ENCODE assay signal across 13 mouse cellular contexts in genomic region chr7:102192356-102192755, GRCm38 (mm10). TPM values are rescaled to one million over a fixed set of nuclear protein-coding genes. Genes with fewer than 3 reads are reported as not detected.
DNase-seq lines count a peak whose midpoint lies in the region; ATAC-seq and TF ChIP-seq lines count a peak whose summit lies in the region.
"Had no signal": no experiment of that assay in that cellular context is flagged by ENCODE, and none has a peak within 500 bp of the region (broad histone marks: within the 10 kb centered on the region; RNA-seq: fewer than 3 reads in every experiment).

No protein-coding gene starts in this region.

- H3K4me2 ChIP-seq in hindbrain, postnatal 0 days (ENCODE audit: low read depth, low read length): no peak overlapping the region
- H3K4me2 ChIP-seq in midbrain, embryonic 14.5 days (ENCODE audit: low read length): no peak overlapping the region
- H3K4me2 ChIP-seq in midbrain, embryonic 11.5 days: no peak overlapping the region
- H3K4me2 ChIP-seq: heart, embryonic 12.5 days had no signal

- H3K4me1 ChIP-seq in hindbrain, postnatal 0 days (ENCODE audit: insufficient read depth, low read length): no peaks in the 10 kb centered on the region
- no peaks in the 10 kb centered on the region for H3K4me1 ChIP-seq in hindbrain, embryonic 10.5 days (replicated peaks)
- no peaks in the 10 kb centered on the region for H3K4me1 ChIP-seq in midbrain, embryonic 14.5 days (ENCODE audit: control insufficient read depth, insufficient read depth, low read length)
- H3K4me1 ChIP-seq in midbrain, embryonic 11.5 days (ENCODE audit: control insufficient read depth, insufficient read depth, low read length): no peaks in the 10 kb centered on the region
- H3K4me1 ChIP-seq: forebrain, embryonic 10.5 days; heart, embryonic 12.5 days had no signal

- H3K9ac ChIP-seq in hindbrain, postnatal 0 days (replicated peaks; ENCODE audit: low read length): no peak overlapping the region
- H3K9ac ChIP-seq in midbrain, embryonic 14.5 days (replicated peaks; ENCODE audit: low read length): no peak overlapping the region
- no peak overlapping the region for H3K9ac ChIP-seq in midbrain, embryonic 11.5 days (ENCODE audit: low read length)
- H3K9ac ChIP-seq: heart, embryonic 12.5 days had no signal

- no peaks in the 10 kb centered on the region for H3K9me3 ChIP-seq in hindbrain, postnatal 0 days (ENCODE audit: low read length)
- H3K9me3 ChIP-seq in hindbrain, embryonic 10.5 days: no peaks in the 10 kb centered on the region
- no peaks in the 10 kb centered on the region for H3K9me3 ChIP-seq in midbrain, embryonic 14.5 days (ENCODE audit: control insufficient read depth, low read length)
- no peaks in the 10 kb centered on the region for H3K9me3 ChIP-seq in midbrain, embryonic 11.5 days (ENCODE audit: control insufficient read depth, low read length)
- H3K9me3 ChIP-seq: forebrain, embryonic 10.5 days; heart, embryonic 12.5 days had no signal

- no peak for DNase-seq in hindbrain, postnatal 0 days (ENCODE audit: low spot score)
- DNase-seq in hindbrain, embryonic 10.5 days (ENCODE audit: low spot score): no peak
- peak; percentile 8 for DNase-seq in midbrain, embryonic 14.5 days
- no peak for DNase-seq in midbrain, embryonic 11.5 days (ENCODE audit: low spot score, missing footprints)
- DNase-seq in brain, adult 2 months (ENCODE audit: low read depth, low spot score): peak; percentile 20
- DNase-seq in splenic B cell, adult 2 months (ENCODE audit: low read depth, low spot score): peak; percentile 35
- no peak for DNase-seq in natural killer cell, adult 2 months (ENCODE audit: low spot score in 2 of 2)
- DNase-seq: cerebellum, adult 9-10 months; gastrocnemius, postnatal 10 days; kidney, postnatal 25 days had no signal

- peaks cover 21% of the 10 kb centered on the region; the same call in 1 of the 2 replicates for H3K36me3 ChIP-seq in hindbrain, postnatal 0 days (ENCODE audit: insufficient read depth, low read length)
- H3K36me3 ChIP-seq in hindbrain, embryonic 10.5 days: peaks cover 81% of the 10 kb centered on the region
- peaks cover 54% of the 10 kb centered on the region for H3K36me3 ChIP-seq in midbrain, embryonic 14.5 days (ENCODE audit: control insufficient read depth, insufficient read depth, low read length)
- peaks cover 2% of the 10 kb centered on the region for H3K36me3 ChIP-seq in midbrain, embryonic 11.5 days (ENCODE audit: control insufficient read depth, insufficient read depth, low read length)
- peaks cover 2% of the 10 kb centered on the region; the same call in 1 of the 2 replicates for H3K36me3 ChIP-seq in splenic B cell, adult 2 months (ENCODE audit: control insufficient read depth, insufficient read depth, low read length, poor library complexity, severe bottlenecking)

- WGBS in hindbrain, postnatal 0 days: 96% methylated on average over 1 of the region's 1 CpGs
- WGBS in hindbrain, embryonic 10.5 days: 91% methylated on average over 1 of the region's 1 CpGs
- WGBS in midbrain, embryonic 14.5 days: 93% methylated on average over 1 of the region's 1 CpGs
- 93% methylated on average over 1 of the region's 1 CpGs for WGBS in midbrain, embryonic 11.5 days

- no peak overlapping the region for H3K27ac ChIP-seq in hindbrain, postnatal 0 days
- H3K27ac ChIP-seq in hindbrain, embryonic 10.5 days: no peak overlapping the region
- no peak overlapping the region for H3K27ac ChIP-seq in midbrain, embryonic 14.5 days (replicated peaks; ENCODE audit: low read depth, low read length)
- H3K27ac ChIP-seq in midbrain, embryonic 11.5 days (ENCODE audit: low read depth, low read length): no peak overlapping the region
- H3K27ac ChIP-seq: forebrain, embryonic 10.5 days had no signal

- no peak overlapping the region for H3K4me3 ChIP-seq in hindbrain, postnatal 0 days (ENCODE audit: low read length)
- no peak overlapping the region for H3K4me3 ChIP-seq in hindbrain, embryonic 10.5 days
- no peak overlapping the region for H3K4me3 ChIP-seq in midbrain, embryonic 14.5 days (replicated peaks; ENCODE audit: low read depth, low read length)
- no peak overlapping the region for H3K4me3 ChIP-seq in midbrain, embryonic 11.5 days (ENCODE audit: low read depth, low read length)
- H3K4me3 ChIP-seq: forebrain, embryonic 10.5 days; heart, embryonic 12.5 days had no signal

- ATAC-seq in hindbrain, postnatal 0 days: no peak
- no peak for ATAC-seq in midbrain, embryonic 14.5 days (ENCODE audit: low FRiP score, low TSS enrichment)
- ATAC-seq in midbrain, embryonic 11.5 days (ENCODE audit: low FRiP score): no peak
- ATAC-seq: hindbrain, embryonic 16.5 days had no signal

- TF ChIP-seq CTCF in hindbrain, postnatal 0 days (IDR thresholded peaks at IDR 0.05; ENCODE audit: low read depth): peak; percentile 21; the same call in 1 of the 2 replicates

- no peaks in the 10 kb centered on the region for H3K27me3 ChIP-seq in hindbrain, postnatal 0 days (ENCODE audit: insufficient read depth, low read length)
- no peaks in the 10 kb centered on the region for H3K27me3 ChIP-seq in hindbrain, embryonic 10.5 days (ENCODE audit: insufficient read depth, poor library complexity, severe bottlenecking)
- no peaks in the 10 kb centered on the region for H3K27me3 ChIP-seq in midbrain, embryonic 14.5 days (ENCODE audit: control insufficient read depth, insufficient read depth, low read length)
- no peaks in the 10 kb centered on the region for H3K27me3 ChIP-seq in midbrain, embryonic 11.5 days (ENCODE audit: control insufficient read depth, insufficient read depth, low read length)
- no peaks in the 10 kb centered on the region for H3K27me3 ChIP-seq in splenic B cell, adult 2 months (ENCODE audit: control insufficient read depth, insufficient read depth, low read length, poor library complexity, severe bottlenecking)
- H3K27me3 ChIP-seq: heart, embryonic 12.5 days had no signal

RNA-seq across cellular contexts. Expression of gene Nup98, which starts 17.6 kb away (rescaled TPM):
- total RNA-seq in hindbrain, postnatal 0 days (2014; rRNA removed): 33.9 and 37.1 TPM in 2 replicates
- polyA plus RNA-seq in hindbrain, postnatal 0 days (2015; fragmentation: Nextera tagmentation; extraction: Ambion mirVana): 11.0 and 11.2 TPM in 2 replicates
- polyA plus RNA-seq in hindbrain, embryonic 10.5 days (2016; fragmentation: Nextera tagmentation; extraction: Ambion mirVana): 36.9 and 42.6 TPM in 2 replicates
- 22.2 and 28.5 TPM in 2 replicates for polyA plus RNA-seq in midbrain, embryonic 14.5 days (2014; fragmentation: Nextera tagmentation; extraction: Ambion mirVana)
- polyA plus RNA-seq in midbrain, embryonic 11.5 days (2014; fragmentation: Nextera tagmentation; extraction: Ambion mirVana): 42.0 and 45.0 TPM in 2 replicates

RNA-seq across cellular contexts. Expression of gene Pgap2, which starts 17.7 kb away (rescaled TPM):
- 50.0 and 73.0 TPM in 2 replicates for total RNA-seq in hindbrain, postnatal 0 days (2014; rRNA removed)
- polyA plus RNA-seq in hindbrain, postnatal 0 days (2015; fragmentation: Nextera tagmentation; extraction: Ambion mirVana): 59.3 and 61.7 TPM in 2 replicates
- polyA plus RNA-seq in hindbrain, embryonic 10.5 days (2016; fragmentation: Nextera tagmentation; extraction: Ambion mirVana): 44.2 and 51.6 TPM in 2 replicates
- 47.9 and 55.8 TPM in 2 replicates for polyA plus RNA-seq in midbrain, embryonic 14.5 days (2014; fragmentation: Nextera tagmentation; extraction: Ambion mirVana)
- 51.6 and 52.1 TPM in 2 replicates for polyA plus RNA-seq in midbrain, embryonic 11.5 days (2014; fragmentation: Nextera tagmentation; extraction: Ambion mirVana)

Comparison
In these comparisons a context has a peak if more than half of its experiments do, and no peak if none do; other contexts are left out.
1. DNase-seq: peak in midbrain, embryonic 14.5 days (single experiment), brain, adult 2 months (single experiment) and splenic B cell, adult 2 months (single experiment); none in hindbrain, postnatal 0 days (single experiment), hindbrain, embryonic 10.5 days (single experiment), midbrain, embryonic 11.5 days (single experiment) and natural killer cell, adult 2 months (0 of 2).